In the genomic region with DNA sequence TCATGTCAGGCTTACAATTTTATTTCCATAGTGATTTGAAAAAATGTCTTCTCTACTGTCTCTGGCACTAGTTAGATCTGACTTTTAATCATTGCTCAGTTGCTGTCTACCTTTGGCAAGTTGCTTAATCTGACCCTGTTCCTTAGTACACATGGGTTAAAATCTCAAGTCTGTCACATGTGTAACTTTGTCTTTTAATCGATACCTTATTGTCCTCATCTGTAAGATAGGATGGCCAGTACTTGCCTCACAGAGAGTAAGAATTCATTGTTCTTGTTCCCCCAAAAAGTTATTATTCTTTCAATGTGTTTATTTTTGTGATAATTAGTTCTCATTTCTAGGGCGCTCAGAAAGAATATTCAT, we compare ENCODE assay signal across 9 mouse cellular contexts. TPM values are rescaled to one million over a fixed set of nuclear protein-coding genes. Genes with fewer than 3 reads are reported as not detected.
A peak's percentile ranks its signal among the peaks of the same experiment; 100 is the strongest.
DNase-seq lines count a peak whose midpoint lies in the region; ATAC-seq and TF ChIP-seq lines count a peak whose summit lies in the region.
"Had no signal": no experiment of that assay in that cellular context is flagged by ENCODE, and none has a peak within 500 bp of the region (broad histone marks: within the 10 kb centered on the region; RNA-seq: fewer than 3 reads in every experiment).

No protein-coding gene starts in this region.

- ATAC-seq in kidney, postnatal 0 days (replicated peaks; ENCODE audit: low FRiP score, low read depth), result no peak
- ATAC-seq in embryonic facial prominence, embryonic 11.5 days (replicated peaks; ENCODE audit: insufficient number of reproducible peaks, low FRiP score, low TSS enrichment, low read depth), result no peak
- no peak for ATAC-seq in intestine, embryonic 14.5 days (replicated peaks; ENCODE audit: low FRiP score, low TSS enrichment, low read depth)
- ATAC-seq in activated CD4-positive, CD25-positive, alpha-beta regulatory T cell, adult 4 months, result no peak

- no peak for DNase-seq in kidney, postnatal 0 days (ENCODE audit: low spot score)
- no peak for DNase-seq in kidney, adult 8-10 months
- DNase-seq in embryonic facial prominence, embryonic 11.5 days (ENCODE audit: low spot score), result no peak
- DNase-seq in intestine, embryonic 14.5 days (ENCODE audit: low spot score), result no peak
- no peak for DNase-seq in testis, postnatal 14 days (ENCODE audit: low spot score)
- no peak for DNase-seq in frontal cortex, postnatal 25 days (ENCODE audit: low spot score in 2 of 2)
- DNase-seq: gastrocnemius, postnatal 25 days had no signal

- 36% methylated on average over 2 of the region's 2 CpGs for WGBS in kidney, postnatal 0 days
- WGBS in embryonic facial prominence, embryonic 11.5 days, result 46% methylated on average over 2 of the region's 2 CpGs
- WGBS in intestine, embryonic 14.5 days, result 36% methylated on average over 2 of the region's 2 CpGs

- H3K4me2 ChIP-seq in kidney, postnatal 0 days (ENCODE audit: low read length), result peak overlapping the region; percentile 56
- peak overlapping the region; percentile 68 for H3K4me2 ChIP-seq in embryonic facial prominence, embryonic 11.5 days (ENCODE audit: low read depth, low read length)
- H3K4me2 ChIP-seq in intestine, embryonic 14.5 days (ENCODE audit: low read length), result peak overlapping the region; percentile 66
- H3K4me2 ChIP-seq in myocyte (ENCODE audit: low read depth), result peak overlapping the region; percentile 93

- peak overlapping the region; percentile 50 for H3K4me3 ChIP-seq in kidney, postnatal 0 days (replicated peaks; ENCODE audit: low read depth, low read length)
- H3K4me3 ChIP-seq in embryonic facial prominence, embryonic 11.5 days (ENCODE audit: low read depth, low read length), result peak overlapping the region; percentile 87
- H3K4me3 ChIP-seq in intestine, embryonic 14.5 days (ENCODE audit: low read depth, low read length), result peak overlapping the region; percentile 74
- peak overlapping the region; percentile 90 for H3K4me3 ChIP-seq in myocyte

- H3K27ac ChIP-seq in kidney, postnatal 0 days, result peak overlapping the region; percentile 92
- peak overlapping the region; percentile 97; the same call in 1 of the 2 replicates for H3K27ac ChIP-seq in embryonic facial prominence, embryonic 11.5 days (replicated peaks; ENCODE audit: low read depth, low read length)
- peak overlapping the region; percentile 96 for H3K27ac ChIP-seq in intestine, embryonic 14.5 days (ENCODE audit: low read depth)

- no peak overlapping the region for H3ac ChIP-seq in myocyte (ENCODE audit: control insufficient read depth, insufficient read length)

- H3K27me3 ChIP-seq in kidney, postnatal 0 days (ENCODE audit: insufficient read depth, low read length), result no peaks in the 10 kb centered on the region
- no peaks in the 10 kb centered on the region for H3K27me3 ChIP-seq in embryonic facial prominence, embryonic 11.5 days (ENCODE audit: control insufficient read depth, insufficient read depth, low read length)
- no peaks in the 10 kb centered on the region for H3K27me3 ChIP-seq in intestine, embryonic 14.5 days (replicated peaks; ENCODE audit: control insufficient read depth, insufficient read depth, low read length)
- no peaks in the 10 kb centered on the region for H3K27me3 ChIP-seq in myocyte (ENCODE audit: control insufficient read depth, insufficient read depth, insufficient read length)

- no peak for TF ChIP-seq CTCF in kidney, postnatal 0 days (IDR thresholded peaks at IDR 0.05; ENCODE audit: low read depth)

- 0 out of 2 replicates have a peak, but pooled peaks cover 6% of the 10 kb centered on the region for H3K4me1 ChIP-seq in kidney, postnatal 0 days (replicated peaks; ENCODE audit: insufficient read depth, low read length)
- H3K4me1 ChIP-seq in embryonic facial prominence, embryonic 11.5 days (ENCODE audit: control insufficient read depth, insufficient read depth, low read length), result no peaks in the 10 kb centered on the region
- H3K4me1 ChIP-seq in intestine, embryonic 14.5 days (replicated peaks; ENCODE audit: control insufficient read depth, insufficient read depth, low read length), result peaks cover 10% of the 10 kb centered on the region; the same call in 1 of the 2 replicates

- peaks cover 35% of the 10 kb centered on the region for H3K79me2 ChIP-seq in myocyte (ENCODE audit: control insufficient read depth, insufficient read depth)

- peak overlapping the region; percentile 73 for H3K9ac ChIP-seq in kidney, postnatal 0 days (ENCODE audit: low read depth, low read length)
- H3K9ac ChIP-seq in embryonic facial prominence, embryonic 11.5 days (replicated peaks; ENCODE audit: low read length), result peak overlapping the region; percentile 83
- peak overlapping the region; percentile 77 for H3K9ac ChIP-seq in intestine, embryonic 14.5 days (ENCODE audit: low read length)

- H3K36me3 ChIP-seq in kidney, postnatal 0 days (ENCODE audit: insufficient read depth, low read length), result no peaks in the 10 kb centered on the region
- no peaks in the 10 kb centered on the region for H3K36me3 ChIP-seq in embryonic facial prominence, embryonic 11.5 days (replicated peaks; ENCODE audit: control insufficient read depth, insufficient read depth, low read depth, low read length)
- no peaks in the 10 kb centered on the region for H3K36me3 ChIP-seq in intestine, embryonic 14.5 days (ENCODE audit: control insufficient read depth, insufficient read depth, low read length)
- H3K36me3 ChIP-seq in myocyte (ENCODE audit: control insufficient read depth, insufficient read depth), result no peaks in the 10 kb centered on the region

- H3K9me3 ChIP-seq in kidney, postnatal 0 days (replicated peaks; ENCODE audit: low read length), result no peaks in the 10 kb centered on the region
- H3K9me3 ChIP-seq in embryonic facial prominence, embryonic 11.5 days (replicated peaks; ENCODE audit: control insufficient read depth, low read length), result no peaks in the 10 kb centered on the region
- H3K9me3 ChIP-seq in intestine, embryonic 14.5 days (ENCODE audit: control insufficient read depth, low read length), result no peaks in the 10 kb centered on the region

- no peak for TF ChIP-seq POLR2A in myocyte (IDR thresholded peaks at IDR 0.05; ENCODE audit: insufficient read length, low read depth)

TF ChIP-seq in myocyte, 11 proteins besides CTCF, POLR2A, EP300 and RAD21:
- TF ChIP-seq POLR2AphosphoS2 (IDR thresholded peaks at IDR 0.05; ENCODE audit: insufficient read length, low read depth) (no peak), E2F4 (IDR thresholded peaks at IDR 0.05; ENCODE audit: insufficient read depth) (no peak), TCF3 (IDR thresholded peaks at IDR 0.05; ENCODE audit: insufficient read length, low read depth) (no peak), TCF12 (IDR thresholded peaks at IDR 0.05; ENCODE audit: insufficient read depth, poor library complexity, severe bottlenecking) (no peak), MAX (IDR thresholded peaks at IDR 0.05; ENCODE audit: low read depth) (no peak), REST (IDR thresholded peaks at IDR 0.05; ENCODE audit: insufficient read depth, insufficient read length) (no peak), MYOG (IDR thresholded peaks at IDR 0.05; ENCODE audit: control insufficient read depth in 1 of 3, insufficient read depth in 1 of 3, insufficient read length in 2 of 3, low read depth in 2 of 3) (no peak), CEBPB (IDR thresholded peaks at IDR 0.05; ENCODE audit: insufficient read depth, poor library complexity, severe bottlenecking) (no peak), SRF (IDR thresholded peaks at IDR 0.05; ENCODE audit: control insufficient read depth, insufficient read length, low read depth) (no peak), MYOD1 (IDR thresholded peaks at IDR 0.05; ENCODE audit: control insufficient read depth in 1 of 3, insufficient read length in 2 of 3, low read depth in 2 of 3) (no peak), USF1 (IDR thresholded peaks at IDR 0.05; ENCODE audit: low read depth) (no peak)
TF ChIP-seq in myocyte: peak in this region for 0.

RNA-seq across cellular contexts. Expression of a gene that starts 1.0 kb away (rescaled TPM):
- 8.1 and 8.9 TPM in 2 replicates for polyA plus RNA-seq in kidney, postnatal 0 days (2015; fragmentation: Nextera tagmentation; extraction: Ambion mirVana)
- polyA plus RNA-seq in embryonic facial prominence, embryonic 11.5 days (2014; fragmentation: Nextera tagmentation; extraction: Ambion mirVana), result 12.6 TPM in 2 replicates
- polyA plus RNA-seq in intestine, embryonic 14.5 days (2014; fragmentation: Nextera tagmentation; extraction: Ambion mirVana), result 15.5 and 16.0 TPM in 2 replicates
- polyA plus RNA-seq in myocyte (2012; fragmentation: generic; extraction: Trizol), result 14.7 TPM
- polyA plus RNA-seq in activated CD4-positive, CD25-positive, alpha-beta regulatory T cell, adult 4 months (2017; shearing (Covaris generic)), result 10 to 100 TPM; 20.3 to 21.3 TPM

RNA-seq across cellular contexts. Expression of a gene that starts 27.0 kb away (rescaled TPM):
- polyA plus RNA-seq in kidney, postnatal 0 days (2015; fragmentation: Nextera tagmentation; extraction: Ambion mirVana), result 2.2 TPM in 2 replicates
- 2.6 and 2.9 TPM in 2 replicates for polyA plus RNA-seq in embryonic facial prominence, embryonic 11.5 days (2014; fragmentation: Nextera tagmentation; extraction: Ambion mirVana)
- 3.6 and 4.9 TPM in 2 replicates for polyA plus RNA-seq in intestine, embryonic 14.5 days (2014; fragmentation: Nextera tagmentation; extraction: Ambion mirVana)
- polyA plus RNA-seq in myocyte (2012; fragmentation: generic; extraction: Trizol), result 6.6 TPM
- 10 to 100 TPM; 15.8 to 25.5 TPM for polyA plus RNA-seq in activated CD4-positive, CD25-positive, alpha-beta regulatory T cell, adult 4 months (2017; shearing (Covaris generic))

RNA-seq across cellular contexts. Expression of a gene that starts 38.0 kb away (rescaled TPM):
- polyA plus RNA-seq in kidney, postnatal 0 days (2015; fragmentation: Nextera tagmentation; extraction: Ambion mirVana), result 20.7 and 23.7 TPM in 2 replicates
- polyA plus RNA-seq in embryonic facial prominence, embryonic 11.5 days (2014; fragmentation: Nextera tagmentation; extraction: Ambion mirVana), result 10.8 and 12.5 TPM in 2 replicates
- 17.3 and 17.5 TPM in 2 replicates for polyA plus RNA-seq in intestine, embryonic 14.5 days (2014; fragmentation: Nextera tagmentation; extraction: Ambion mirVana)
- polyA plus RNA-seq in myocyte (2012; fragmentation: generic; extraction: Trizol), result 19.9 TPM
- 10 to 100 TPM; 33.2 to 42.9 TPM for polyA plus RNA-seq in activated CD4-positive, CD25-positive, alpha-beta regulatory T cell, adult 4 months (2017; shearing (Covaris generic))

RNA-seq across cellular contexts. Expression of a gene that starts 44.0 kb away (rescaled TPM):
- polyA plus RNA-seq in kidney, postnatal 0 days (2015; fragmentation: Nextera tagmentation; extraction: Ambion mirVana), result 130 TPM in 2 replicates
- polyA plus RNA-seq in embryonic facial prominence, embryonic 11.5 days (2014; fragmentation: Nextera tagmentation; extraction: Ambion mirVana), result 48.7 and 49.1 TPM in 2 replicates
- polyA plus RNA-seq in intestine, embryonic 14.5 days (2014; fragmentation: Nextera tagmentation; extraction: Ambion mirVana), result 101 and 104 TPM in 2 replicates
- polyA plus RNA-seq in myocyte (2012; fragmentation: generic; extraction: Trizol), result 111 TPM
- polyA plus RNA-seq in activated CD4-positive, CD25-positive, alpha-beta regulatory T cell, adult 4 months (2017; shearing (Covaris generic)), result 10 to 100 TPM; 48.5 to 65.9 TPM

RNA-seq across cellular contexts. Expression of a gene that starts 48.7 kb away (rescaled TPM):
- 4.0 and 5.1 TPM in 2 replicates for polyA plus RNA-seq in kidney, postnatal 0 days (2015; fragmentation: Nextera tagmentation; extraction: Ambion mirVana)
- polyA plus RNA-seq in embryonic facial prominence, embryonic 11.5 days (2014; fragmentation: Nextera tagmentation; extraction: Ambion mirVana), result 7.7 and 9.9 TPM in 2 replicates
- 5.8 and 6.9 TPM in 2 replicates for polyA plus RNA-seq in intestine, embryonic 14.5 days (2014; fragmentation: Nextera tagmentation; extraction: Ambion mirVana)
- 0.22 TPM for polyA plus RNA-seq in myocyte (2012; fragmentation: generic; extraction: Trizol)
- polyA plus RNA-seq in activated CD4-positive, CD25-positive, alpha-beta regulatory T cell, adult 4 months (2017; shearing (Covaris generic)), result not detected
